Mouse (Mus musculus): ENCODE results near the gene Hist3h2ba.

GRCm38 (mm10) chr11:58927790-58928651 lies 20.7 kb upstream of the Hist3h2ba start:
- TF ChIP-seq ELF1 (IDR thresholded peaks at IDR 0.05; ENCODE audit: low read depth, low read length) (no peak), CTCF (IDR thresholded peaks at IDR 0.05 in 2 of 3, conservative IDR thresholded peaks at IDR 0.05 in 1 of 3; ENCODE audit: control insufficient read depth in 1 of 3, insufficient read depth in 1 of 3, low read depth in 2 of 3, low read length in 3 of 3, poor library complexity in 1 of 3, severe bottlenecking in 1 of 3) (peak; percentile 65 to 82 (median 74)), USF1 (IDR thresholded peaks at IDR 0.05; ENCODE audit: low read depth, low read length) (no peak), POLR2A (IDR thresholded peaks at IDR 0.05; ENCODE audit: control insufficient read depth in 1 of 2, insufficient read depth in 1 of 2, low read depth in 1 of 2, low read length in 2 of 2, poor library complexity in 1 of 2) (peak in 1 of 2 experiments; percentile 82; a peak in 2 of 4 replicates), E2F4 (IDR thresholded peaks at IDR 0.05; ENCODE audit: borderline replicate concordance, low read depth, low read length) (0 out of 2 replicates have a peak, but pooled peaks have one; percentile 24), NRF1 (IDR thresholded peaks at IDR 0.05; ENCODE audit: insufficient read depth, low read depth, low read length, poor library complexity, severe bottlenecking) (no peak), HCFC1 (IDR thresholded peaks at IDR 0.05; ENCODE audit: low read depth, low read length) (0 out of 2 replicates have a peak, but pooled peaks have one; percentile 27), MAFK (IDR thresholded peaks at IDR 0.05; ENCODE audit: borderline replicate concordance, low read depth, low read length) (no peak), EP300 (IDR thresholded peaks at IDR 0.05; ENCODE audit: low read depth in 1 of 2, low read length in 2 of 2) (peak in 1 of 2 experiments; percentile 3; a peak in 1 of 4 replicates), RCOR1 (IDR thresholded peaks at IDR 0.05; ENCODE audit: low read depth, low read length) (no peak; the same call in 1 of the 2 replicates)

Data from MEL (cell line).